Mouse (Mus musculus): ENCODE data around the gene Lsamp. TPM values are rescaled to one million over a fixed set of nuclear protein-coding genes. Genes with fewer than 3 reads are reported as not detected.
"Not testable (repeated sequence)": the region's sequence is repeated elsewhere in the genome, so short reads cannot be mapped to it uniquely, and the experiment has no call there.

Gene Lsamp
- polyA plus RNA-seq, 1 experiment from 2014 or later, result 1.5 TPM

DNA sequence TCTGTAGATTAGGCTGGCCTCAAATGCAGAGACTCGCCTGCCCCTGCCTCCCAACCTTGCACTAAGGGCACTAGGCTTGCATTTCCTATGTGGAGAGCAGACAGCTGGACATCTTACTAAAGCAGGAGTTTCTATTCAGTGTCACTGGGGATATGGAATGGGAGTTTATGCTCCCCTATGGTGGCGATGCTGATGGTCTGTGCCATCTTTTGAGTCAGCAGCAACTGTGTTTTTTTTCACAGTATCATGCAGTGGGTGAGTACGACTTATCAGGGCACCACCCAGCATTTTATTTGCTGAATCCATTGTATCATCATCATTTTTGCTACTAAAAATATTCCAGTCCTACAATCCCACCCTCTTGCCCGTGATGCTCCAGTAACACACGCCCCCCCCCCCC is 1992.7 kb downstream of the Lsamp start:
- ATAC-seq, result no peak
- 76% methylated on average over 5 of the region's 5 CpGs for WGBS
- H3K27ac ChIP-seq (ENCODE audit: low read depth, low read length), result no peak overlapping the region

DNA sequence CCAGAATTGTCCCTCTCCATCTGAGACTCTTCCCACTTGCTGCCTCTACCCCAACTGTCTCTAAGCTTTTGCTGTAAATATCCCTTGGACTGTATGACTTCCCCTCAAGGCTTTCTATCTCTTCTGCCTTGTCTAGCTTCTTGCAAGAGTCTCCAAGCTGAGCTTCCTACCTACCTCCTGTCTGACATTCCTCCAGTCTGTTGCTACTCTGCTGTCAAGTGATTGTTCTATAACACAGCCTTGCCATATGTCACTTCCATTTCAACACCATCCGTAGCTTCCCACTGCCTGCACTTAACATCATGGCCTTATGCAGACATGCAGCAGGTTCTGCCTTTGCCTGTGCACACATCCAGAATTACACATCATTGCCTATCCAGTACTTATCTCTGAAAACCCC is 2012.8 kb downstream of the Lsamp start:
- Histone ChIP-seq H3K4me2 (replicated peaks; ENCODE audit: low read depth) (no peak overlapping the region), H3K9me3 (ENCODE audit: control insufficient read depth) (no peaks in the 10 kb centered on the region), H3K9ac (ENCODE audit: low read depth, low read length) (no peak overlapping the region), H3K36me3 (ENCODE audit: control insufficient read depth, insufficient read depth) (no peaks in the 10 kb centered on the region), H3K4me3 (ENCODE audit: low read depth, low read length) (no peak overlapping the region), H3K27me3 (replicated peaks; ENCODE audit: control insufficient read depth, insufficient read depth, low read length) (no peaks in the 10 kb centered on the region), H3K27ac (ENCODE audit: low read depth, low read length) (no peak overlapping the region), H3K4me1 (replicated peaks; ENCODE audit: control insufficient read depth, insufficient read depth, low read length) (no peaks in the 10 kb centered on the region)
- TF ChIP-seq CTCF (IDR thresholded peaks at IDR 0.05; ENCODE audit: low read depth), result no peak
- WGBS, result 65% methylated on average over 1 of the region's 1 CpGs
- no peak for ATAC-seq

More for the DNA sequence above, 1992.7 kb downstream of the Lsamp start:
- Histone ChIP-seq H3K27me3 (replicated peaks; ENCODE audit: control insufficient read depth, insufficient read depth, low read length) (no peaks in the 10 kb centered on the region), H3K9ac (ENCODE audit: low read depth, low read length) (no peak overlapping the region), H3K4me1 (replicated peaks; ENCODE audit: control insufficient read depth, insufficient read depth, low read length) (no peaks in the 10 kb centered on the region), H3K4me3 (ENCODE audit: low read depth, low read length) (no peak overlapping the region), H3K9me3 (ENCODE audit: control insufficient read depth) (no peaks in the 10 kb centered on the region), H3K36me3 (ENCODE audit: control insufficient read depth, insufficient read depth) (no peaks in the 10 kb centered on the region), H3K4me2 (replicated peaks; ENCODE audit: low read depth) (no peak overlapping the region)
- TF ChIP-seq CTCF (IDR thresholded peaks at IDR 0.05; ENCODE audit: low read depth), result no peak

DNA sequence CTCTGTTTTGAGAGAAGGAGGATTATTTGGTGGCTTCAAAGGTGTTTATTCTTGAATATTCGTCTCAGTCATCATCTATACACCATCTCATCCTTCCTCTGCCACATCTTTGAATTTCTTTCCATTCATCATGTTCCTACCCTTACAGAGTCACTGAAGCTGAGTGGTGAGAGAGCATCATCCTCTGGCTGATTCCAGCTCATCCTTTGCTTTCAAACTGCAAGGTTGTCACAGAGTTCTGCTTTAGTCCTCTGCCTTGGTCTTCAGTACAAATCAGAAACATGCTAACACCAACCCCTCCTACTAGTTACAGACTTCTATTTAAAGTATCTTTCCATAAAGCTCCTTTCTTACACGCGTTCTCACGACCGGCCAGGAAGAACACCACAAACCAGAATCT is 2018.8 kb downstream of the Lsamp start:
- Histone ChIP-seq H3K9me3 (ENCODE audit: control insufficient read depth) (no peaks in the 10 kb centered on the region), H3K9ac (ENCODE audit: low read depth, low read length) (no peak overlapping the region), H3K36me3 (ENCODE audit: control insufficient read depth, insufficient read depth) (no peaks in the 10 kb centered on the region), H3K27me3 (replicated peaks; ENCODE audit: control insufficient read depth, insufficient read depth, low read length) (no peaks in the 10 kb centered on the region), H3K27ac (ENCODE audit: low read depth, low read length) (no peak overlapping the region), H3K4me3 (ENCODE audit: low read depth, low read length) (no peak overlapping the region), H3K4me2 (replicated peaks; ENCODE audit: low read depth) (no peak overlapping the region), H3K4me1 (replicated peaks; ENCODE audit: control insufficient read depth, insufficient read depth, low read length) (no peaks in the 10 kb centered on the region)
- 90% methylated on average over 5 of the region's 5 CpGs for WGBS
- TF ChIP-seq CTCF (IDR thresholded peaks at IDR 0.05; ENCODE audit: low read depth), result no peak
- ATAC-seq, result no peak

DNA sequence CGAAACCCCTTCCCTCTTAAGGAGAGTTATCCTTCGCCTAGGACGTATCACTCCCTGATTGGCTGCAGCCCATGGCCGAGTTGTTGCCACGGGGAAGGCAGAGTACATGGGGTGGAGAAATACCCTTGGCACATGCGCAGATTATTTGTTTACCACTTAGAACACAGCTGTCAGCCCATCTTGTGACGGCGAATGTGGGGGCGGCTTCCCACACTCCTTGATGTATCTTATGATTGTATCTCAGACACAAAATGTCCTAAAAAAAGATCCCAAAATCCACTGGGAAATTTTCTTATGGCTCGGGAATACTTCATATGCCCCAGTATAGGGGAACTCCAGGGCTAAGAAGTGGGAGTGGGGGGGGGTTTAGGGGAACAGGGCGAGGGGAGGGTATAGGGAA is 2019.3 kb downstream of the Lsamp start:
- not testable (repeated sequence) for H3K9me3 ChIP-seq (ENCODE audit: control insufficient read depth); H3K4me1 ChIP-seq (replicated peaks; ENCODE audit: control insufficient read depth, insufficient read depth, low read length); H3K27me3 ChIP-seq (replicated peaks; ENCODE audit: control insufficient read depth, insufficient read depth, low read length); H3K4me3 ChIP-seq (ENCODE audit: low read depth, low read length); H3K36me3 ChIP-seq (ENCODE audit: control insufficient read depth, insufficient read depth); H3K27ac ChIP-seq (ENCODE audit: low read depth, low read length); H3K4me2 ChIP-seq (replicated peaks; ENCODE audit: low read depth); H3K9ac ChIP-seq (ENCODE audit: low read depth, low read length); ATAC-seq
- 88% methylated on average over 9 of the region's 11 CpGs for WGBS

DNA sequence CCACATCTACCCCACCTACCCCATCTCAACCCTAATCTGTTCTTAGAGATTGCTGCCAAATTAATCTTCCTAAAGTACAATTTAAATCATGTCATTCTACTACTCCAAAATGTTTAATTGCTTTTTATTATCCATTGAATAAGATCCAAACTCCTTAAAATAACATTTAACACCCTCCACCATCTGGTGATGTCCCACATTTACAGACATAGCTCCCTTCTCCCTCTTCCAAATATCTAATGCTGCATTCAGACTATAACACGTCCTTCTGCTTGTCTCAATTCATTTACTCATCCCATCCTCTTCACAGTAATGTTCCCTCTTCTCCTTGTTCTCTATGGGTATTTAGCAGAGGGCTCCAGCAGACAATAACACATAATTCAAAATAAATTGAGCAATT is 2020.0 kb downstream of the Lsamp start:
- H3K27me3 ChIP-seq (replicated peaks; ENCODE audit: control insufficient read depth, insufficient read depth, low read length), result no peaks in the 10 kb centered on the region
- no peak for ATAC-seq
- WGBS, result 43% methylated on average over 1 of the region's 1 CpGs
- H3K9me3 ChIP-seq (ENCODE audit: control insufficient read depth), result no peaks in the 10 kb centered on the region
- no peak for TF ChIP-seq CTCF (IDR thresholded peaks at IDR 0.05; ENCODE audit: low read depth)
- no peaks in the 10 kb centered on the region for H3K4me1 ChIP-seq (replicated peaks; ENCODE audit: control insufficient read depth, insufficient read depth, low read length)
- H3K36me3 ChIP-seq (ENCODE audit: control insufficient read depth, insufficient read depth), result no peaks in the 10 kb centered on the region
- no peak overlapping the region for H3K4me3 ChIP-seq (ENCODE audit: low read depth, low read length)
- H3K9ac ChIP-seq (ENCODE audit: low read depth, low read length), result no peak overlapping the region
- no peak overlapping the region for H3K4me2 ChIP-seq (replicated peaks; ENCODE audit: low read depth)
- no peak overlapping the region for H3K27ac ChIP-seq (ENCODE audit: low read depth, low read length)

DNA sequence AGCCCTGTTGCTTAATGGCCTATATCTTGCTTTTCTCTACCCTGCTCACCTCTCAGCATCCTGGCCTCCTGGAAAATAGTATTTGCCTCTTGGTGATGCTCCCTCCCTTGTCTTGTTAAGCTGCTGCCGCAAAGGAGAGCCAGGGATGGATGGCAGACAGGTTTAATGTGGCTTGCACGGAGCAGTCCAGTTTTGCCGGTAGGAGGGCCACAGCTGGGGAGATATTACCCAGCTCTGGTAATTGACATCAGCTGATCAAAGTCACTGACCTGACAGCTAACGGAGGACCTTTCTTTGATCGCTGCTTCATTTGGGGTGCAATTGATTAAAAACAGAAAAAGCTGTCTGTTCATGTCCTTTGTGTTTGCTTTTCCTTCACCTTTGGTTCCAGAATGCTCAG is 2030.8 kb downstream of the Lsamp start:
- Histone ChIP-seq H3K4me2 (replicated peaks; ENCODE audit: low read depth) (no peak overlapping the region), H3K9me3 (ENCODE audit: control insufficient read depth) (no peaks in the 10 kb centered on the region), H3K27me3 (replicated peaks; ENCODE audit: control insufficient read depth, insufficient read depth, low read length) (no peaks in the 10 kb centered on the region), H3K9ac (ENCODE audit: low read depth, low read length) (no peak overlapping the region), H3K4me1 (replicated peaks; ENCODE audit: control insufficient read depth, insufficient read depth, low read length) (no peaks in the 10 kb centered on the region), H3K4me3 (ENCODE audit: low read depth, low read length) (no peak overlapping the region), H3K36me3 (ENCODE audit: control insufficient read depth, insufficient read depth) (no peaks in the 10 kb centered on the region), H3K27ac (ENCODE audit: low read depth, low read length) (no peak overlapping the region)
- TF ChIP-seq CTCF (IDR thresholded peaks at IDR 0.05; ENCODE audit: low read depth), result no peak
- 76% methylated on average over 5 of the region's 5 CpGs for WGBS
- ATAC-seq, result no peak

DNA sequence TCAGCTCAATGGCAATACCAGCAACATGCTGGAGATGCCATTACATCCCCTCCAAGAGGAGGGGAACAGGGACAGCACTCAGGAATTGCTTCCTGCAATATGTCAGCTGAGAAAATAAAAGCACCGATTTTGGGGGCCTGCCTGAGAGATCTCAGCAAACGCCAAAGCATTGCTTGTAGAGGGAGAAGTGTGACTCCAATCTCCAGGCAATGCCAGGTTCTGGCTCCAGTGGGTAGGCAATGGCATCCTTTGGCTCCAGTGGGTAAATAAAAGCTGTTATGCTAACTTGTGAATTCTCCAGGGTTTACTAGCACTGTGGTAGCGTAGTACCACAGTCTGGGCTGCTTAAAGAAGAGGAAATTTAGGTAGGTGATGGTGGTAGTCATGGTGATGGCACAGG is 2031.3 kb downstream of the Lsamp start:
- Histone ChIP-seq H3K27ac (ENCODE audit: low read depth, low read length) (no peak overlapping the region), H3K4me3 (ENCODE audit: low read depth, low read length) (no peak overlapping the region), H3K9me3 (ENCODE audit: control insufficient read depth) (no peaks in the 10 kb centered on the region), H3K4me1 (replicated peaks; ENCODE audit: control insufficient read depth, insufficient read depth, low read length) (no peaks in the 10 kb centered on the region), H3K4me2 (replicated peaks; ENCODE audit: low read depth) (no peak overlapping the region), H3K36me3 (ENCODE audit: control insufficient read depth, insufficient read depth) (no peaks in the 10 kb centered on the region), H3K9ac (ENCODE audit: low read depth, low read length) (no peak overlapping the region), H3K27me3 (replicated peaks; ENCODE audit: control insufficient read depth, insufficient read depth, low read length) (no peaks in the 10 kb centered on the region)
- no peak for TF ChIP-seq CTCF (IDR thresholded peaks at IDR 0.05; ENCODE audit: low read depth)
- ATAC-seq, result no peak
- WGBS, result 64% methylated on average over 3 of the region's 3 CpGs
